9 mouse cellular contexts compared by ENCODE assay signal in the genomic region with DNA sequence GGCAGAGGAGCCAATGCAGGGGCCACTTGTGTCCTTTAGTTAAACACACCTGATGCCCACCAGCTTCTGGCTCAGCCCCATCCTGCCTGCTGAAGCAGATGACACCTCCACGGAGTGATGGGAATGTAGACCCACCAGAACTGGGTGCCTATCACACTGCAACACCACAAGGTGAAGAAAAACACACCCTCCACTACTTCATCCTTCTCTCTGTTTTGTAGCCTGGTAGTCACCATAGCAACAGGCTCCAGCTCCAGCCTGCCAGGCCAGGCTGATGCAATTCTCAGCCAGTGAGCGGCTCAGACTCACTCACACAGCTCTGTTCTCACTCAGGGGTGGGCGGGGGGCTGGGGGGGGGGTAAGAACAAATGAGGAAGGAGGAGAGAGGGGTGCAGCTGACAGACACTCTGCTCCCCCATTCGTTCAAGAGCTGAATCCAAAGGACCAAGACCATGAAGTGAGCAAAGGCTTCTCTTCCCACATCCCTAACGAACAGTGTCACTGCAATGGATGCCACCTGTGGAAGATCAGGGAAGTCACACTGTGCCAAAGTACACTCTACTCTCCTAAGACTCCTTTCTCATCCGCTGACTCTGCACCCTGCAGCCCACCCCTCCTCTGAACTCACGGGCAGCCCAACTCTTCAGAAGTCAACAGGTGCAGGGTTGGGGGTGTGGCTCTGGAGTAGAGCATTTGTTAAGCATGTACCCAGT.
A peak's percentile ranks its signal among the peaks of the same experiment; 100 is the strongest.
DNase-seq lines count a peak whose midpoint lies in the region; ATAC-seq and TF ChIP-seq lines count a peak whose summit lies in the region.
"Had no signal": no experiment of that assay in that cellular context is flagged by ENCODE, and none has a peak within 500 bp of the region (broad histone marks: within the 10 kb centered on the region; RNA-seq: fewer than 3 reads in every experiment).

No protein-coding gene starts in this region.

- H3K9ac ChIP-seq in CH12.LX (ENCODE audit: insufficient read depth, low read depth) = no peak overlapping the region
- H3K9ac ChIP-seq in midbrain, embryonic 11.5 days (ENCODE audit: low read length) = no peak overlapping the region

- peak; percentile 61; the same call in 1 of the 2 replicates for ATAC-seq in midbrain, embryonic 11.5 days (ENCODE audit: low FRiP score)
- no peak for ATAC-seq in megakaryocyte-erythroid progenitor cell, adult 5-6 weeks (replicated peaks; ENCODE audit: low FRiP score, low TSS enrichment, poor library complexity, severe bottlenecking)

- intact Hi-C loops in heart, postnatal 14 days (cut with DNase I) = no loop called here

- no peak overlapping the region for H3K27ac ChIP-seq in CH12.LX (ENCODE audit: insufficient read depth, low read depth)
- H3K27ac ChIP-seq in midbrain, embryonic 11.5 days (ENCODE audit: low read depth, low read length) = no peak overlapping the region

- H3K36me3 ChIP-seq in CH12.LX (replicated peaks in 1 of 2; ENCODE audit: control insufficient read depth in 1 of 2, insufficient read depth in 1 of 2, low read length in 1 of 2) = no peaks in the 10 kb centered on the region
- H3K36me3 ChIP-seq in midbrain, embryonic 11.5 days (ENCODE audit: control insufficient read depth, insufficient read depth, low read length) = no peaks in the 10 kb centered on the region

- H3K9me3 ChIP-seq in CH12.LX (replicated peaks; ENCODE audit: low read length) = peaks cover 7% of the 10 kb centered on the region
- H3K9me3 ChIP-seq in midbrain, embryonic 11.5 days (ENCODE audit: control insufficient read depth, low read length) = no peaks in the 10 kb centered on the region

- 42% methylated on average over 7 of the region's 7 CpGs for WGBS in midbrain, embryonic 11.5 days

- TF ChIP-seq POLR2A in CH12.LX (IDR thresholded peaks at IDR 0.05; ENCODE audit: low read depth, low read length) = no peak

- TF ChIP-seq CTCF in CH12.LX (conservative IDR thresholded peaks at IDR 0.05 in 1 of 2, IDR thresholded peaks at IDR 0.05 in 1 of 2; ENCODE audit: low read depth in 2 of 2, low read length in 2 of 2) = no peak

- H3K79me2 ChIP-seq in CH12.LX (replicated peaks; ENCODE audit: control insufficient read depth, extremely low read depth, insufficient read depth, poor library complexity, severe bottlenecking) = no peaks in the 10 kb centered on the region

- in situ Hi-C loops in CH12.LX (cut with MboI; ENCODE audit: low pct_ligation_motif_present, low pct_unique_long_range_greater_than_20kb, low sequenced_read_pairs) = no loop called here

- no peak overlapping the region for H3K4me3 ChIP-seq in CH12.LX (replicated peaks in 1 of 3; ENCODE audit: low read depth in 2 of 3, low read length in 2 of 3, poor library complexity in 1 of 3)
- H3K4me3 ChIP-seq in midbrain, embryonic 11.5 days (ENCODE audit: low read depth, low read length) = no peak overlapping the region

- no peak for TF ChIP-seq RAD21 in CH12.LX (IDR thresholded peaks at IDR 0.05; ENCODE audit: low read depth, low read length)

- H3K4me2 ChIP-seq in CH12.LX (ENCODE audit: insufficient read depth, low read depth, poor library complexity, severe bottlenecking) = no peak overlapping the region
- H3K4me2 ChIP-seq in midbrain, embryonic 11.5 days = no peak overlapping the region

- peaks cover 21 to 39% of the 10 kb centered on the region in 2 experiments for H3K4me1 ChIP-seq in CH12.LX (ENCODE audit: control insufficient read depth in 1 of 2, insufficient read depth in 2 of 2)
- peaks cover 7% of the 10 kb centered on the region; the same call in 1 of the 2 replicates for H3K4me1 ChIP-seq in midbrain, embryonic 11.5 days (ENCODE audit: control insufficient read depth, insufficient read depth, low read length)

- no peak for TF ChIP-seq EP300 in CH12.LX (IDR thresholded peaks at IDR 0.05; ENCODE audit: low read length)

- peak; percentile 46 for DNase-seq in adrenal gland, adult 2 months
- no peak for DNase-seq in adrenal gland, adult 8-10 months
- peak; percentile 80 for DNase-seq in CH12.LX (ENCODE audit: extremely low read depth)
- DNase-seq in frontal cortex, postnatal 14 days (ENCODE audit: low spot score in 2 of 2) = peak; percentile 28 to 48
- DNase-seq in midbrain, embryonic 11.5 days (ENCODE audit: low spot score, missing footprints) = no peak
- DNase-seq in heart, postnatal 14 days = no peak
- no peak for DNase-seq in heart, postnatal 4 days
- DNase-seq: adrenal gland, postnatal 25 days had no signal

- no peaks in the 10 kb centered on the region for H3K27me3 ChIP-seq in CH12.LX (replicated peaks)
- H3K27me3 ChIP-seq in midbrain, embryonic 11.5 days (ENCODE audit: control insufficient read depth, insufficient read depth, low read length) = no peaks in the 10 kb centered on the region

- dilution Hi-C loops in CH12.LX (cut with MboI; ENCODE audit: extremely low pct_ligation_motif_present, extremely low pct_unique_long_range_greater_than_20kb, low sequenced_read_pairs) = no loop called here

TF ChIP-seq in CH12.LX, 34 proteins besides CTCF, POLR2A, EP300 and RAD21:
- TF ChIP-seq GABPA (IDR thresholded peaks at IDR 0.05; ENCODE audit: insufficient replicate concordance, low read depth, low read length) (no peak), NELFE (IDR thresholded peaks at IDR 0.05; ENCODE audit: low read depth, low read length) (no peak), MAX (IDR thresholded peaks at IDR 0.05; ENCODE audit: low read length) (no peak), TCF12 (IDR thresholded peaks at IDR 0.05; ENCODE audit: low read depth, low read length) (no peak), MXI1 (IDR thresholded peaks at IDR 0.05; ENCODE audit: low read depth, low read length) (peak; percentile 65; the same call in 1 of the 2 replicates), CHD1 (IDR thresholded peaks at IDR 0.05; ENCODE audit: low read depth, low read length) (no peak), ZKSCAN1 (IDR thresholded peaks at IDR 0.05; ENCODE audit: borderline replicate concordance, low read depth, low read length) (no peak), SMC3 (IDR thresholded peaks at IDR 0.05; ENCODE audit: low read depth, low read length) (no peak), ZNF384 (IDR thresholded peaks at IDR 0.05; ENCODE audit: low read depth, low read length) (no peak)

Comparison
In these comparisons a context has a peak if more than half of its experiments do, and no peak if none do; other contexts are left out.
1. DNase-seq: peak in adrenal gland, adult 2 months (single experiment), CH12.LX (single experiment) and frontal cortex, postnatal 14 days (2 of 2); none in adrenal gland, adult 8-10 months (single experiment), midbrain, embryonic 11.5 days (single experiment), heart, postnatal 14 days (0 of 2) and heart, postnatal 4 days (single experiment).